Mouse (Mus musculus) intestine, embryonic 14.5 days (tissue): Measurements from ENCODE around the gene Olfr644. TPM values are rescaled to one million over a fixed set of nuclear protein-coding genes. Genes with fewer than 3 reads are reported as not detected.

Experiments used
- ATAC-seq: fragments of 200-750 bp; cut with Nextera tagmentation; replicated peaks from 2 replicates; pipeline ENCODE4 v1.8.0; 2017; ENCODE audit warnings: low read depth, moderate number of reproducible peaks, moderate TSS enrichment, moderate library complexity; ENCODE audit not compliant: low FRiP score, low TSS enrichment
- DNase-seq: peaks from one replicate; pipeline ENCODE4 v3.0.0-alpha.2; 2018; ENCODE audit warnings: low spot score
- H3K27ac ChIP-seq: fragments of 300-500 bp; sonication (generic); 2 replicates; pipeline ENCODE4 v1.5.1; 2014; ENCODE audit warnings: low read depth, mild to moderate bottlenecking, control low read depth
- H3K27me3 ChIP-seq: fragments of 300-500 bp; sonication (generic); replicated peaks from 2 replicates; pipeline ENCODE4 v1.6.1; 2014; ENCODE audit warnings: low read length, control low read depth; ENCODE audit not compliant: control insufficient read depth, insufficient read depth
- H3K36me3 ChIP-seq: fragments of 300-500 bp; sonication (generic); 2 replicates; pipeline ENCODE4 v1.6.1; 2014; ENCODE audit warnings: low read length, control low read depth; ENCODE audit not compliant: control insufficient read depth, insufficient read depth
- H3K4me1 ChIP-seq: fragments of 300-500 bp; sonication (generic); replicated peaks from 2 replicates; pipeline ENCODE4 v1.6.1; 2014; ENCODE audit warnings: low read length, control low read depth, mixed read lengths; ENCODE audit not compliant: control insufficient read depth, insufficient read depth
- H3K4me2 ChIP-seq: fragments of 300-500 bp; sonication (generic); 2 replicates; pipeline ENCODE4 v1.6.1; 2014; ENCODE audit warnings: low read length
- H3K4me3 ChIP-seq: fragments of 300-500 bp; sonication (generic); 2 replicates; pipeline ENCODE4 v1.5.1; 2014; ENCODE audit warnings: low read depth, low read length, control low read depth, mixed read lengths
- H3K9ac ChIP-seq: fragments of 300-500 bp; sonication (generic); 2 replicates; pipeline ENCODE4 v1.6.1; 2014; ENCODE audit warnings: mild to moderate bottlenecking, low read length
- H3K9me3 ChIP-seq: fragments of 300-500 bp; sonication (generic); 2 replicates; pipeline ENCODE4 v1.6.1; 2016; ENCODE audit warnings: low read length, control low read depth; ENCODE audit not compliant: control insufficient read depth
- WGBS: fragments of 180-500 bp; shearing (Covaris S2); extraction: QIAGEN DNeasy Blood & Tissue Kit; methylation state at CpG from one replicate; pipeline ENCODE4 v1.1.7; 2014; 5-methylcytosine and 5-hydroxymethylcytosine counted together
- polyA plus RNA-seq: library from polyadenylated mRNA; unstranded; fragments of >200 nt; fragmentation: Nextera tagmentation; extraction: Ambion mirVana; gene quantifications from 2 replicates; pipeline ENCODE4 v1.2.1, GENCODE M21; 2014

Olfr644 gene
- polyA plus RNA-seq, 1 experiment from 2014 or later, result not detected

DNA sequence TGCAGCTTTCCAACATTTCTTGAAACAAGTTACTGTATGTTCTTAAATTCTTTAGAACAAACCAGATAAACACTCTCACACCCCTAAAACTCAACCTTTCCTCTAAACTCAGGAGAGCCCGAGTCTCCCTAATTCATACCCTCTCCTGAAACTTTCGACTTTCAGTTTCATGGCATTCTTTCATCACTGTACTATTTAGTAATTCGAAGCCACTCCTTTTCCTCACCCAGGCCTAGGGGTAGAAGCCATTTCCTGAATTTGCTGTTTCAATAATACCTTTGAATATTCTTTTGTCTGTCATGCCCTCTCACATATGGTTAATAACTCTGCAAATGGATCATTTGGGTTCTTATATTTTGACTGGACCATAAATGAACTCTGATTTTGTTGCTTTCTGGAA is 44.7 kb downstream of the Olfr644 start:
- no peaks in the 10 kb centered on the region for H3K36me3 ChIP-seq
- H3K27ac ChIP-seq, result no peak overlapping the region
- no peaks in the 10 kb centered on the region for H3K9me3 ChIP-seq
- no peak overlapping the region for H3K9ac ChIP-seq
- H3K4me1 ChIP-seq, result no peaks in the 10 kb centered on the region
- 82% methylated on average over 3 of the region's 3 CpGs for WGBS
- no peak for ATAC-seq
- no peaks in the 10 kb centered on the region for H3K27me3 ChIP-seq
- DNase-seq, result no peak
- no peak overlapping the region for H3K4me3 ChIP-seq
- H3K4me2 ChIP-seq, result no peak overlapping the region

DNA sequence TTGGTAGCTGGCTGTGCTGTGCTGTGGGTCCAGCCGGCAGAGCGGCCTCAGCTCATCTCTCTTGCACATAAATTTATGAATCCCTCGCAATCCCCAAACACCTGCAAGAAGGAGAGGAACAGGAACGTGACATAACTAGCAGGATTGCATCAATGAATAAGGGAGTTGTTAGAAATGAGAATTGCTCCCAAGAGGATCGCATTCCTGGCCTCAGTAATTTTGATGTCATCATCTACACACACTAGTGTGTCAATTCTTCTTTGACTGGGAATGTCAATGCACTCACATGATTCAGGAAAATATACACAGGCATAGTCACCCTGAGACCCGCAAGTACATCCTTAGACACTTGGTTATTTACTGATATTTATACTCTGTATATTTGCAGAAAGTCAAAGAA is 46.2 kb downstream of the Olfr644 start, which contains the start of gene Olfr640:
TSS of gene Olfr640 (minus strand) at position 101 of the 400 bp plus-strand sequence.
- no peak for ATAC-seq
- Histone ChIP-seq H3K4me2 (no peak within 1 kb of the TSS), H3K27ac (no peak within 1 kb of the TSS), H3K27me3 (no peaks in the 10 kb centered on the region), H3K9me3 (no peaks in the 10 kb centered on the region), H3K4me1 (no peaks in the 10 kb centered on the region), H3K9ac (no peak within 1 kb of the TSS), H3K4me3 (no peak within 1 kb of the TSS), H3K36me3 (no peaks in the 10 kb centered on the region)
- no peak for DNase-seq
- 82% methylated on average over 6 of the region's 6 CpGs for whole genome bisulfite sequencing

DNA sequence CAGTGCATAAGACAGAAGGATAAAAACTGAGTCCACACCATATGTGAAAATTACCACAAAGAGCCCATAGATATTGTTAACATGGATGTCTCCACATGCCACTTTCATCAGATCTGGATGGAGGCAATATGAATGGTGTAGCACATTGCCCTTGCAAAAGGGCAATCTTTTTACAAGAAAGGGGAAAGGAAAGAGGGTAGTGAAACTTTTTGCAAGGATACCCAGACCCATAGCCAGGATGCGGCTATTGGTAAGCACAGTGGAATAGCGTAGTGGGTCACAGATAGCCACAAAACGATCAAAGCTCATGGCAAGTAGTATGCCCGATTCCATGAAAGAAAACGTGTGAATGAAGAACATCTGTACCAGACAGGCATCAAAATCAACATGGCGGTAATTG is 50.0 kb downstream of the Olfr644 start:
- Histone ChIP-seq H3K9ac (no peak overlapping the region), H3K27me3 (no peaks in the 10 kb centered on the region), H3K4me1 (no peaks in the 10 kb centered on the region), H3K36me3 (no peaks in the 10 kb centered on the region), H3K27ac (no peak overlapping the region), H3K4me3 (no peak overlapping the region), H3K9me3 (no peaks in the 10 kb centered on the region), H3K4me2 (no peak overlapping the region)
- ATAC-seq (no peak), DNase-seq (no peak)
- WGBS, result 92% methylated on average over 6 of the region's 6 CpGs

DNA sequence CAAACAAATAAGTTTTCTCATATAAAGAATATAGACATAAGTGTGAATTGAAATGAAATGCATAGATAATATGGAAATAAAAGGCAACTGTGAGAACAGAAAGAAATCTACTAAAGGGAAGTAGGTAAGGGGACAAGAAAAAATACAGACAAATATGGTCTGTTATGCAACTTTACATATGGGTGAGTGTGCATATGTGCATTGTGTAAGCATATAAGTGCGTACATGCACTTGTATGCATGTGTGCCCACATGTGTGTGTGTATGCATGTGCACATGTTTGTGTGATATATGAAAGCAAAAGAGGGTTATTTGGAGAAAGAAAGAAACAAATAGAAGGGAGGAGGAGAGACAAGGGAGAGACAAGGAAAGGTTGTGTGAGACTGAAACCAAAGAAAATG is 52.7 kb downstream of the Olfr644 start:
- no peak overlapping the region for H3K27ac ChIP-seq
- DNase-seq (no peak), ATAC-seq (no peak)
- H3K27me3 ChIP-seq, result no peaks in the 10 kb centered on the region
- H3K4me2 ChIP-seq, result no peak overlapping the region
- H3K9me3 ChIP-seq, result no peaks in the 10 kb centered on the region
- no peaks in the 10 kb centered on the region for H3K4me1 ChIP-seq
- no peak overlapping the region for H3K4me3 ChIP-seq
- no peak overlapping the region for H3K9ac ChIP-seq
- H3K36me3 ChIP-seq, result no peaks in the 10 kb centered on the region
- 92% methylated on average over 1 of the region's 1 CpGs for WGBS

DNA sequence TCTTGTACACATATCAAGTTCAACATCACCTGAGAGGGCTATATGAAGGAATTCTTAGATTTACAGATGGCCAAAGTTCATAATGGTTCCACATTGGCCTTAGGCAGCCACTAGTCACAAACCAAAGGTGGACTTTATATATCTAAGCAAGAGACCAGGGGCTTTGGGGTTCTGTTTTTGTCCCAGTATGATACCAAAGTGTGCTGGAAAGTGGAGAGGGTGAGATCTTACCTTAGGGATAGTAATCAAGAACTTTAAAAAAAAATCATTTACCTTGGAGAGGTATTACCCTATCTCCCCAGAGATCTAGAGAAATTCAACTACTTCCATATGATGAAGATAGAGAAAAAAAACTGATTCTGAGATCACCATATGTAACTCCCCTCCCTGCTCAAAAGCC is 54.5 kb downstream of the Olfr644 start, which contains the start of gene Olfr639:
TSS of gene Olfr639 (minus strand) at position 101 of the 400 bp plus-strand sequence.
- no peaks in the 10 kb centered on the region for H3K36me3 ChIP-seq
- no peak within 1 kb of the TSS for H3K9ac ChIP-seq
- no peaks in the 10 kb centered on the region for H3K4me1 ChIP-seq

More for the DNA sequence above, 54.5 kb downstream of the Olfr644 start, which contains the start of gene Olfr639:
- Histone ChIP-seq H3K9me3 (no peaks in the 10 kb centered on the region), H3K27me3 (no peaks in the 10 kb centered on the region), H3K4me3 (no peak within 1 kb of the TSS), H3K4me2 (no peak within 1 kb of the TSS), H3K27ac (no peak within 1 kb of the TSS)
- no peak for ATAC-seq
- no peak for DNase-seq

Other genes with a start within 250 kb of the Olfr644 start
- gene Hbb-bs, start 243.8 kb downstream of the Olfr644 start, polyA plus RNA-seq, result 2,953 and 4,508 TPM in 2 replicates
- not detected in 2 replicates for gene Hbb-bh2, start 231.3 kb downstream of the Olfr644 start, polyA plus RNA-seq
- 4.9 and 8.3 TPM in 2 replicates for gene Hbb-bh1, start 228.7 kb downstream of the Olfr644 start, polyA plus RNA-seq
- gene Hbb-y, start 218.7 kb downstream of the Olfr644 start, polyA plus RNA-seq, result 727 and 736 TPM in 2 replicates
- not detected in 2 replicates for gene Olfr66, start 185.6 kb downstream of the Olfr644 start, polyA plus RNA-seq
- not detected in 2 replicates for gene Olfr64, start 177.4 kb downstream of the Olfr644 start, polyA plus RNA-seq
- gene Olfr65, start 168.4 kb downstream of the Olfr644 start, polyA plus RNA-seq, result not detected in 2 replicates
- gene Olfr631, start 143.0 kb downstream of the Olfr644 start, polyA plus RNA-seq, result not detected in 2 replicates
- not detected in 2 replicates for gene Olfr632, start 137.5 kb downstream of the Olfr644 start, polyA plus RNA-seq
- not detected in 2 replicates for gene Olfr633, start 127.4 kb downstream of the Olfr644 start, polyA plus RNA-seq
- gene Olfr635, start 100.7 kb downstream of the Olfr644 start, polyA plus RNA-seq, result not detected in 2 replicates
- not detected in 2 replicates for gene Olfr638, start 73.1 kb downstream of the Olfr644 start, polyA plus RNA-seq
- 0.04 TPM in 1 of 2 replicates, not detected in the other for gene Olfr639, start 54.6 kb downstream of the Olfr644 start, polyA plus RNA-seq
- not detected in 2 replicates for gene Olfr640, start 46.3 kb downstream of the Olfr644 start, polyA plus RNA-seq
- gene Olfr641, start 36.4 kb downstream of the Olfr644 start, polyA plus RNA-seq, result not detected in 2 replicates
- gene Olfr642, start 19.2 kb downstream of the Olfr644 start, polyA plus RNA-seq, result not detected in 2 replicates
- not detected in 2 replicates for gene 4930516K23Rik, start 10.4 kb downstream of the Olfr644 start, polyA plus RNA-seq
- gene Olfr645, start 13.6 kb upstream of the Olfr644 start, polyA plus RNA-seq, result not detected in 2 replicates
- gene Olfr646, start 33.0 kb upstream of the Olfr644 start, polyA plus RNA-seq, result not detected in 2 replicates
- gene Ubqln5, start 58.0 kb upstream of the Olfr644 start, polyA plus RNA-seq, result not detected in 2 replicates
- not detected in 2 replicates for gene Olfr643, start 65.5 kb upstream of the Olfr644 start, polyA plus RNA-seq
- not detected in 2 replicates for gene Ubqln3, start 71.4 kb upstream of the Olfr644 start, polyA plus RNA-seq
- gene Ubqlnl, start 78.7 kb upstream of the Olfr644 start, polyA plus RNA-seq, result not detected in 2 replicates
- not detected in 2 replicates for gene Olfm5, start 93.0 kb upstream of the Olfr644 start, polyA plus RNA-seq
- gene Olfr648, start 111.5 kb upstream of the Olfr644 start, polyA plus RNA-seq, result 0.32 and 0.36 TPM in 2 replicates
- gene Olfr649, start 124.1 kb upstream of the Olfr644 start, polyA plus RNA-seq, result not detected in 2 replicates
- gene Trim6, start 146.9 kb upstream of the Olfr644 start, polyA plus RNA-seq, result 1.6 TPM in 2 replicates
- 1.5 and 1.9 TPM in 2 replicates for gene Trim34a, start 172.6 kb upstream of the Olfr644 start, polyA plus RNA-seq
- 0.12 and 0.31 TPM in 2 replicates for gene Trim5, start 216.2 kb upstream of the Olfr644 start, polyA plus RNA-seq
- gene Trim12a, start 243.6 kb upstream of the Olfr644 start, polyA plus RNA-seq, result 3.7 and 5.2 TPM in 2 replicates